Mouse (Mus musculus) heart, adult 2 months (tissue): ENCODE results near the gene A030003K21Rik.

Experiments used
- CTCF ChIP-seq: fragments of 200-600 bp; IDR thresholded peaks from 2 replicates; pipeline ENCODE4 v1.8.1; 2022; ENCODE audit warnings: antibody characterized with exemption, mild to moderate bottlenecking, moderate library complexity
- EP300 ChIP-seq: fragments of 200-500 bp; IDR thresholded peaks from 2 replicates; pipeline ENCODE4 v1.6.1; 2011; ENCODE audit warnings: low read depth, low read length, control low read depth; ENCODE audit not compliant: insufficient read depth
- POLR2A ChIP-seq: fragments of 200-500 bp; IDR thresholded peaks from 2 replicates; pipeline ENCODE4 v1.6.1; 2011; ENCODE audit warnings: mild to moderate bottlenecking, low read depth, low read length, control low read depth; ENCODE audit not compliant: insufficient read depth

GRCm38 (mm10) chr1:82905886-82906285, 37.3 kb downstream of the A030003K21Rik start:
- no peak for TF ChIP-seq POLR2A
- TF ChIP-seq EP300: no peak
- TF ChIP-seq CTCF: no peak
